Mouse (Mus musculus) liver, embryonic 16.5 days (tissue): ENCODE data around the gene Aak1. TPM values are rescaled to one million over a fixed set of nuclear protein-coding genes. Genes with fewer than 3 reads are reported as not detected.

Source experiments
- ATAC-seq: fragments of 200-750 bp; cut with Nextera tagmentation; 2 replicates; pipeline ENCODE4 v1.8.0; 2017; ENCODE audit warnings: low read depth, mild to moderate bottlenecking, moderate number of reproducible peaks, moderate library complexity
- H3K27ac ChIP-seq: fragments of 300-500 bp; sonication (generic); 2 replicates; pipeline ENCODE4 v1.5.1; 2014; ENCODE audit warnings: mild to moderate bottlenecking, low read length
- H3K27me3 ChIP-seq: fragments of 300-500 bp; sonication (generic); 2 replicates; pipeline ENCODE4 v1.6.1; 2014; ENCODE audit warnings: low read depth, low read length, mixed read lengths; ENCODE audit not compliant: control insufficient read depth, insufficient read depth
- H3K36me3 ChIP-seq: fragments of 300-500 bp; sonication (generic); 2 replicates; pipeline ENCODE4 v1.6.1; 2014; ENCODE audit warnings: mild to moderate bottlenecking; ENCODE audit not compliant: control insufficient read depth, insufficient read depth
- H3K4me1 ChIP-seq: fragments of 300-500 bp; sonication (generic); 2 replicates; pipeline ENCODE4 v1.6.1; 2014; ENCODE audit warnings: low read depth, low read length, mixed read lengths; ENCODE audit not compliant: control insufficient read depth
- H3K4me2 ChIP-seq: fragments of 300-500 bp; sonication (generic); 2 replicates; pipeline ENCODE4 v1.6.1; 2014; ENCODE audit warnings: low read depth, low read length, mixed read lengths
- H3K4me3 ChIP-seq: fragments of 300-500 bp; sonication (generic); 2 replicates; pipeline ENCODE4 v1.5.1; 2014; ENCODE audit warnings: low read depth, mild to moderate bottlenecking, low read length
- H3K9ac ChIP-seq: fragments of 300-500 bp; sonication (generic); 2 replicates; pipeline ENCODE4 v1.6.1; 2014; ENCODE audit warnings: low read depth, low read length
- H3K9me3 ChIP-seq: fragments of 300-500 bp; sonication (generic); replicated peaks from 2 replicates; pipeline ENCODE4 v1.6.1; 2016; ENCODE audit warnings: low read length; ENCODE audit not compliant: control insufficient read depth
- WGBS: fragments of 180-500 bp; shearing (Covaris S2); extraction: QIAGEN DNeasy Blood & Tissue Kit; methylation state at CpG from one replicate; pipeline ENCODE4 v1.1.7; 2014; ENCODE audit not compliant: insufficient replicate concordance; 5-methylcytosine and 5-hydroxymethylcytosine counted together
- polyA plus RNA-seq: library from polyadenylated mRNA; unstranded; fragments of >200 nt; fragmentation: Nextera tagmentation; extraction: Ambion mirVana; gene quantifications from 2 replicates; pipeline ENCODE4 v1.2.1, GENCODE M21; 2015

Aak1 gene
- polyA plus RNA-seq, 1 experiment from 2014 or later = 3.4 TPM

DNA sequence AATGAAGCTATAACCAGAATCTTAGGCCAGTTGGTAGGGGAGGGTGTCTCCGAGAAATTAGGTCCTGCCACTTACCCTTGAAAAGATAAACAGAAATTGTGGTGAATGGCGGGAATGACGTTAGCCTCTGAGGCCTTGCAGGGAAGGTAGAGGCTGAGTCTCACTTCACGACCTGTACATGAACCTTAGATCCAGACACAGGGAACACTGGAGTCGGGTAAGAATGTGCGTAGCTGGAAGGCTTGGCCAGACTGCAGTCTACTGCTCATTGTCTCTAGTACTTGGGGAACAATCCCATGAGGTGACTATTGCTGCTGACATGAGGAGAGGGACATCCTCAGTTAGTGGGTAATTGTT lies 129.6 kb downstream of the Aak1 start:
- ATAC-seq = no peak
- H3K36me3 ChIP-seq = no peaks in the 10 kb centered on the region
- H3K27ac ChIP-seq = no peak overlapping the region
- no peak overlapping the region for H3K4me3 ChIP-seq
- no peak overlapping the region for H3K4me2 ChIP-seq
- no peaks in the 10 kb centered on the region for H3K27me3 ChIP-seq
- 57% methylated on average over 6 of the region's 6 CpGs for WGBS
- no peak overlapping the region for H3K9ac ChIP-seq
- no peaks in the 10 kb centered on the region for H3K4me1 ChIP-seq
- no peaks in the 10 kb centered on the region for H3K9me3 ChIP-seq

DNA sequence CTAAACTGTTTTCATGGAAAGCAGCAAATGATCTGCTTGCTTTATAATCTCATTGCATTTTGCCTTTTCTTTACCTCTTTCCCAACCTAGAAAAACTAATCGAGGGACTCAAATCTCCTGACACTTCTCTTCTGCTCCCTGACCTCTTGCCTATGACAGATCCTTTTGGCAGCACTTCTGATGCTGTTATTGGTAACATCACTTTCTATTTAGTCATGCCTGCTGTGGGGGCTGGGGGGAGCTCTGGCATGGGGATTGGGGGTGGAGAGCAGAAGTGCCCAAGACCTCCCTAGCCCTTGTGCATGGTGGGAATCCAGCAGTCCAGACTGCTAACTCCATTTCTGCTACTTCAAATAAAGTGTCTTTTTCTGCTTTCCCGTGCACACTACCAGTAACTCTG lies 131.9 kb downstream of the Aak1 start:
- Histone ChIP-seq H3K4me1 (no peaks in the 10 kb centered on the region), H3K27me3 (no peaks in the 10 kb centered on the region), H3K9me3 (no peaks in the 10 kb centered on the region), H3K9ac (no peak overlapping the region), H3K36me3 (no peaks in the 10 kb centered on the region), H3K4me3 (no peak overlapping the region), H3K4me2 (no peak overlapping the region), H3K27ac (no peak overlapping the region)
- no peak for ATAC-seq
- 68% methylated on average over 2 of the region's 2 CpGs for WGBS

DNA sequence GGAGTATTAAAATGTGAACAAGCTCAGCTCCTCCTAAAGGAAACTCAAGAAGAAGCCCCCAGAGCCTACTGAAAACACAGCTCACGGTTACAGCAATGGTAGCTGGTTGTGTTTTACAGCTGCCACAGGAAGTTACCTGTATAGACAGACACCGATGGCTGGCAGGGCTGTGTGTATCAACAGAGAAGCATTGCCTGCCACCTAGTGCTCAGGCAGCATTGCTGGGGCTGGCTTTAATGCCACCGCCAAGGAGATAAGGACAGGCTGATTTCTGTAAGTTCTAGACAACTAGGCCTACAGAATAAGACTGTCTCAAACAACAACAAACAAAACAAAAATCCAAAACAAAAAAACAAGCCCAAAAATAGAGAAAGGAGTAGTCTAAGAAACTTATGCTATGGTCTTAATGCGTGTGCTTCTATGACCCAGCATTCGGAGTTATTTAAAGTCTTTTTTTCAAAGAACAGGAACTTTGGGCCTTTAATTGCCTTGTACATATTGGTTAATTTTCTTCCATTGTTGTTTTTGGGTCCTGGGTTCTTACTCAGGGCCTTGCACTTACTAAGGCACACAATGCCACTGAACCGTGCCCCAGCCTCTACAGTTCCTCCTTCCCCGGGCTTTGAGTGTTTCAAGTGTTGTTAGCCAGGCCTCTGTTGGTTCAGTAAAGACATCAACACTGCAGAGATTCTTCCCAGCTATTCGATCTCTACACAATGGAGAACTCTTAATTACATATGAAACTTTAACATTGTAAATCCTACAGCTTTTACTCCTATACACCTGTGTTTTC lies 136.2 kb downstream of the Aak1 start:
- Histone ChIP-seq H3K4me3 (no peak overlapping the region), H3K27me3 (no peaks in the 10 kb centered on the region), H3K9ac (no peak overlapping the region), H3K27ac (no peak overlapping the region), H3K36me3 (no peaks in the 10 kb centered on the region), H3K9me3 (no peaks in the 10 kb centered on the region), H3K4me1 (no peaks in the 10 kb centered on the region), H3K4me2 (no peak overlapping the region)
- WGBS = 70% methylated on average over 8 of the region's 8 CpGs
- no peak for ATAC-seq

DNA sequence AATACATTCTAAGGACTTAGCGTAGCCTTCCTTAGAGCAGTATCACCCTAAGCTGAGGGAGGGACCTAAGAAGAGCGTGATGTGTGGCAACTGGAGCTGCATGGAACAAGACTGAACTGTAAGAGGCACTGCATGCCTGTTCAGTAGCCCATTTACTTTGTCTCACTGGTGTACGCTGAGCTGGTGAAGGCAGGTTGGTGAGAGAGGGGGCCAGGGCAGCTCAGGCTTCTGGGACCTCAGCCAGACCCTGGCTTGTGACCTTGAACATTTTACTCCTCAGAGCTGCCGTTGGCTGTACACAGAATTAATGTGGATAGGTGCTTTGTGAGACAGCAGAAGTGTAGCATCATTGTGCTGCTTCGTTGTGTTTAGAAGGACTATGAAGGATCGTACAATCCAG lies 140.3 kb downstream of the Aak1 start:
- Histone ChIP-seq H3K9me3 (no peaks in the 10 kb centered on the region), H3K27ac (no peak overlapping the region), H3K27me3 (no peaks in the 10 kb centered on the region), H3K4me1 (no peaks in the 10 kb centered on the region), H3K9ac (no peak overlapping the region), H3K4me2 (no peak overlapping the region), H3K4me3 (no peak overlapping the region), H3K36me3 (no peaks in the 10 kb centered on the region)
- WGBS = 80% methylated on average over 6 of the region's 6 CpGs
- ATAC-seq = no peak

DNA sequence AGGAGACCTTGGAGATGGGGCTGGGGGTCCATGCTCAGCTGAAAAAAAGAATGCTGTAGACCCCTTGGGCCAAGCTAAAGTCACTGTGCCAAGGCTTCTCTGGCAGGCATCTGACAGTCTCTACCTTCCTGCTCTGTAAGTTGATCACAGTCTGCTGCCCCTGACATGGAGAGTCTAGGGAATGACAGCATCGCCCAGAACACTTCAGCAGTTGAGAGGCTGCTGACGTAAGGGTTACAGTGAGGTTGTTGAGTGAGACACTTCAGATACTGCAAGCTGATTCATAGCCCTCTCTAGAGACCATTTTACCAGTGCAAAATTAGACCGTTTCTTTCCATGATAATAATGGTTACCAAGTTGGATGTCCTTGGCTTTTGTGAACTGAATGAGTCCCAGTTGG lies 141.7 kb downstream of the Aak1 start:
- Histone ChIP-seq H3K9ac (no peak overlapping the region), H3K27ac (no peak overlapping the region), H3K27me3 (no peaks in the 10 kb centered on the region), H3K36me3 (no peaks in the 10 kb centered on the region), H3K9me3 (no peaks in the 10 kb centered on the region), H3K4me3 (no peak overlapping the region), H3K4me1 (no peaks in the 10 kb centered on the region), H3K4me2 (no peak overlapping the region)
- ATAC-seq = no peak
- 74% methylated on average over 3 of the region's 3 CpGs for WGBS

DNA sequence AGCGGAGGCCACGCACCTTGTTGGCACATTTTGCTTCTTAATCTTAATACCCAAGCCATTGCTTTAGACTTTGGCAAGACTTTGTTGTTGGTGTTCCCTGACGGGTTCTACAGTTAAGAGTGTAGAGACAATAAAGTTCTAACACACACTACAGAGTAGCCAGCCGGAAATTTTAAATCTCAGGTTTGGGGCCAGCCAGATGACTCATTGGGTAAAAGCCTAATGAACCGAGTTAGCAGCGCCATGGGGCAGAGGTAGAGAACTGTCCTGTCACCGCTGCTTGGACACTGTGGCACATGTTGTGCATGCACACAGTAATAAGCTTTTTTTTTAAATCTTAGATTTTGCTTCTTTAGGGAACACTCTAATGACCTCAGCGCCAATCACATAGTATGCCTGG lies 143.0 kb downstream of the Aak1 start:
- Histone ChIP-seq H3K36me3 (peaks cover 5% of the 10 kb centered on the region), H3K27me3 (no peaks in the 10 kb centered on the region), H3K4me2 (no peak overlapping the region), H3K4me3 (no peak overlapping the region), H3K9me3 (no peaks in the 10 kb centered on the region), H3K27ac (no peak overlapping the region), H3K4me1 (no peaks in the 10 kb centered on the region), H3K9ac (no peak overlapping the region)
- ATAC-seq = no peak
- WGBS = 78% methylated on average over 8 of the region's 8 CpGs

DNA sequence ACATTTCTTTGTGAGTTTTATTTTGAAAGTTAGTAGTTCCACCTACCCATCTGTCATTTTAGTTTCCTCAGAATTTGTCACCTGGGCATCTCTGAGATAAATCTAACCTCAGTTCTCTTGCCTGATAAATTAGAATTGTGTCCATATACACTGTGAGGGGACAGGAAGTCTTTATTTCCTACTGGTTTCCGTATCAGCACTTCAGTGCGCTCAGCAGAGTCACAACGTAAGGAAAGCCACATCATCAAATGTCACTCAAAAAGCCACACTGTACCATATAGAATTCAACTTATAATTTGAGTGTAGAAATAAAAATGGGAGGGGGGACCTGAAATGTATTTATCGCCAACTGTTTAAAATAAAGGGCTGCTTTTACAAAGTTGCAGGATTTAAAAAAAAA lies 144.9 kb downstream of the Aak1 start:
- no peak for ATAC-seq
- WGBS = 39% methylated on average over 4 of the region's 4 CpGs
- H3K9me3 ChIP-seq = no peaks in the 10 kb centered on the region
- H3K9ac ChIP-seq = no peak overlapping the region
- no peaks in the 10 kb centered on the region for H3K27me3 ChIP-seq
- H3K4me2 ChIP-seq = no peak overlapping the region
- H3K36me3 ChIP-seq = peaks cover 8% of the 10 kb centered on the region
- no peaks in the 10 kb centered on the region for H3K4me1 ChIP-seq
- no peak overlapping the region for H3K4me3 ChIP-seq
- no peak overlapping the region for H3K27ac ChIP-seq

DNA sequence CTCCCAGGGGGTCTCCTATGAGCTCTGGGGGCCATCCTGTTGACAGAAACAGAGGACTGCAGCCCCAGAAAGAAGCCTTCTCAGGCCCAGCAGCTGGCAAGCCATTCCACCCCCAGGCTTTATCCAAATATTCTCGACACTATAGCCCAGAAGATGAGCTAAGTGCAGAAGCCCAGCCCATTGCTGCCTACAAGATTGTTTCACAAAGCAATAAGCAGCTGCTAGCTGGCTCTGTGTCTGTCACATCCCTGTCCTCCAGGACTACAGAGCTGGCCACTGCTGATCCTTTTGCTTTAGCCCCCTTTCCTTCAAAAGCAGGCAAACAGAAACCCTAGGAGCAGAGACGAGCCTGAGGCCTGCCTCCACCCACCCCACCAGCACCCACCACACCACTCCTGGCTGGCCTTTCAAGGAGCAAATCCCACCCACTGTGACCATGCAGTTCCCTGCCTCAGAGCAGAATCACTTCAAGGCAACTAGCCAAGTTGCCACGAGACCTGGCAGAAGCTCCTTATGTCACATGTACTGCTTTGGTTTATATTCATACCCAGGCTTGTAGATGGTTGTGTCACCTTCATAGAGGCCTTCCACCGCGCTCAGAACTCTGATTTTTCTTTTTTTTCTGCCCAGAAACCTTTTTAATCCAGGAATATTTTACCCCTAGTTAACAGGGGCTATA lies 147.5 kb downstream of the Aak1 start:
- H3K9me3 ChIP-seq = no peaks in the 10 kb centered on the region
- H3K27ac ChIP-seq = no peak overlapping the region
- H3K36me3 ChIP-seq = peaks cover 8% of the 10 kb centered on the region
- no peak overlapping the region for H3K4me2 ChIP-seq
- no peak overlapping the region for H3K9ac ChIP-seq
- no peak for ATAC-seq
- H3K4me1 ChIP-seq = no peaks in the 10 kb centered on the region
- no peaks in the 10 kb centered on the region for H3K27me3 ChIP-seq
- WGBS = 65% methylated on average over 5 of the region's 5 CpGs
- no peak overlapping the region for H3K4me3 ChIP-seq

DNA sequence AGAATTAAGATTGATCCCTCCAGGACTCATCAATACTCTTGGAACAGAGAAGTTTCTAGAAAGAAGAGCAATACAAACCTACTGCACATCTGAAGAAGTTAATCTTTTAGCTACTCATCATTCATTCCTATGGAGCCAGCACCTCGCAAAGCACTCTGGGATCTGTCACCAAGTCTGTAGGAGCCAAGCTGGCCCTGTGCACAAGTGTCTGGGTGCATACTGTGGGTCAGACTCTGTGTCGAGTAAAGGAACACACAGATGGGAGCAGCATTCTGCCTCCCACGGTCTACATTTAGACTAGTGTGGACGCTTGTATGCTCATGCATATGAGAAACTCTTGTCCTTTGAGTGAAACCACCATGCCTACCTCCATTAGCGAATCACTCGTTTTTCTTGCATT lies 148.0 kb downstream of the Aak1 start:
- peaks cover 8% of the 10 kb centered on the region for H3K36me3 ChIP-seq
- H3K9ac ChIP-seq = no peak overlapping the region
- ATAC-seq = no peak
- H3K27me3 ChIP-seq = no peaks in the 10 kb centered on the region
- H3K4me1 ChIP-seq = peaks cover 2% of the 10 kb centered on the region
- no peaks in the 10 kb centered on the region for H3K9me3 ChIP-seq
- H3K27ac ChIP-seq = no peak overlapping the region
- H3K4me2 ChIP-seq = no peak overlapping the region
- WGBS = 79% methylated on average over 6 of the region's 6 CpGs
- H3K4me3 ChIP-seq = no peak overlapping the region
